Mouse (Mus musculus) E14TG2a.4 (cell line): ENCODE data around the gene Ltbp3.
"Not testable (repeated sequence)": the region's sequence is repeated elsewhere in the genome, so short reads cannot be mapped to it uniquely, and the experiment has no call there.

Experiments used
- CTCF ChIP-seq: conservative IDR thresholded peaks from 2 replicates; pipeline ENCODE4 v1.5.1; 2014; ENCODE audit warnings: low read length
- NANOG ChIP-seq: IDR thresholded peaks from 2 replicates; pipeline ENCODE4 v1.6.1; 2014; ENCODE audit warnings: borderline replicate concordance, low read length, mixed read lengths
- POU5F1 ChIP-seq: IDR thresholded peaks from 2 replicates; pipeline ENCODE4 v1.6.1; 2014; ENCODE audit warnings: low read length, borderline replicate concordance

DNA sequence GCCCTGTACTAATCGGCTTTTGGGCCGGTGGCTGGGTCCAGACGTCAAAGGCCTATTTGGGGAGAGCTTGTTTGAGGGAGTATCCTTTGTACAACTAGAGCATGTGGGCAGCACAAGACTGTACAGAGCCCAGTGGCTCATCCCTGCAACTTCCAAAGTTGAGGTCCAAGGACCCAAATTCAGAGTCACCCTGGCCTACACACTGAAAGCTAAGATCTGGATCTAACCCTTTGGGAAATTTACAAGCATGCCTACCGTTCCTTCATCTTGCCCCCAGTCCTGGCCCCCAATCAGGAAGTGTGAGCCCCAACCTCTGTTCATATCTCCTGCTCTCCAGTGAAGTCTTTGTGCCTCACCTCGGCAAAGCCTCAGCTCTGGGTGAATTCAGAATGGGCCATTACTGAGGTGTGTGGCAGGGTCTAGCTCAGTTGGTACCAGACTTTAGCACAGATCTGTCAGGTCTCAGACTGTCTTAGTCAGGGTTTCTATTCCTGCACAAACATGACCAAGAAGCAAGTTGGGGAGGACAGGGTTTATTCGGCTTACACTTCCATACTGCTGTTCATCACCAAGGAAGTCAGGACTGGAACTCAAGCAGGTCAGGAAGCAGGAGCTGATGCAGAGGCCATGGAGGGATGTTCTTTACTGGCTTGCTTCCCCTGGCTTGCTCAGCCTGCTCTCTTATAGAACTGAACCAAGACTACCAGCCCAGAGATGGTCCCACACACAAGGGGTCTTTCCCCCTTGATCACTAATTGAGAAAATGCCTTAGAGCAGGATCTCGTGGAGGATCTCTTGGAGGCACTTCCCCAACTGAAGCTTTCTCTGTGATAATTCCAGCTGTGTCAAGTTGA is 53.4 kb downstream of the Ltbp3 start:
- not testable (repeated sequence) for TF ChIP-seq CTCF, POU5F1, NANOG
